Mouse (Mus musculus) kidney, adult 2 months (tissue): ENCODE data around the gene Akr1c12. TPM values are rescaled to one million over a fixed set of nuclear protein-coding genes. Genes with fewer than 3 reads are reported as not detected.
"Not testable (repeated sequence)": the region's sequence is repeated elsewhere in the genome, so short reads cannot be mapped to it uniquely, and the experiment has no call there.

ENCODE experiments used
- DNase-seq: peaks from one replicate; pipeline ENCODE4 v3.0.0; 2021
- H3K27ac ChIP-seq: fragments of 200-500 bp; 2 replicates; pipeline ENCODE4 v1.5.1; 2012; ENCODE audit warnings: low read depth, low read length, control low read depth, inconsistent platforms; ENCODE audit not compliant: insufficient read depth
- H3K27me3 ChIP-seq: fragments of 200-500 bp; replicated peaks from 2 replicates; pipeline ENCODE4 v1.6.1; 2012; ENCODE audit warnings: mild to moderate bottlenecking, moderate library complexity, low read length, inconsistent platforms; ENCODE audit not compliant: control insufficient read depth, insufficient read depth
- H3K36me3 ChIP-seq: fragments of 200-500 bp; 2 replicates; pipeline ENCODE4 v1.6.1; 2012; ENCODE audit warnings: mild to moderate bottlenecking, moderate library complexity, low read length, inconsistent platforms; ENCODE audit not compliant: control insufficient read depth, insufficient read depth
- H3K4me1 ChIP-seq: fragments of 200-500 bp; 2 replicates; pipeline ENCODE4 v1.6.1; 2011; ENCODE audit warnings: low read length; ENCODE audit not compliant: control insufficient read depth, insufficient read depth
- H3K4me3 ChIP-seq: fragments of 200-500 bp; 2 replicates; pipeline ENCODE4 v1.5.1; 2011; ENCODE audit warnings: mild to moderate bottlenecking, low read depth, low read length, control low read depth; ENCODE audit not compliant: insufficient read depth
- CTCF ChIP-seq: fragments of 200-500 bp; conservative IDR thresholded peaks from 2 replicates; pipeline ENCODE4 v1.5.1; 2011; ENCODE audit warnings: low read depth, mild to moderate bottlenecking, control low read depth, low read length, moderate library complexity, mixed read lengths; ENCODE audit not compliant: insufficient read depth, insufficient read length
- POLR2A ChIP-seq: fragments of 200-500 bp; IDR thresholded peaks from one replicate; pipeline ENCODE4 v1.6.1; 2011; ENCODE audit warnings: low read depth, low read length, control low read depth
- WGBS: fragments of 180-500 bp; shearing (Covaris S2); methylation state at CpG from one replicate; pipeline ENCODE4 v1.1.7; 2018; 5-methylcytosine and 5-hydroxymethylcytosine counted together
- polyA plus RNA-seq: library from polyadenylated mRNA; depleted of rRNA; stranded (reverse); fragments of >200 nt; gene quantifications from 2 replicates; pipeline ENCODE4 v1.2.3, GENCODE M21; 2012

Gene Akr1c12
- polyA plus RNA-seq, 1 experiment, result 4.6 TPM

DNA sequence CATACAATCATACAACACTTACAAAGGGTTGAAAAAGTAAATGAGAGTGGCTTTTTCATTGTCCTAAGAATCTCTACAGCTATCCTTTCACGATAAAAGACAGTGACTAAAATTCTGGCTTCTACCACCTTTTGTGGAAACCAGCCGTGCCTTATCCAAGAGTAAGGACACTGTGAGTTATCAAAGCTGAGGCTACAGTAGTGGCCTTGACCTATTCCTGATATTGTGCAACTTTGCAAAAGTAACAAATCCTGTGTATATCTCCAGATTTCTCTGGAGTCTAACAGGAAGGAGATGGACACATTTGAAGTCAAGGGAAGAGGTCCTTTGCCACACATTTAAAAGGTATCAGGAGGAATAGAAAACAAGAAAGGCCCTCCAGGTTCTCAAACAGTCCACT is 1.7 kb downstream of the Akr1c12 start:
- no peaks in the 10 kb centered on the region for H3K27me3 ChIP-seq
- no peak overlapping the region for H3K27ac ChIP-seq
- no peak for TF ChIP-seq POLR2A
- no peak for TF ChIP-seq CTCF
- no peaks in the 10 kb centered on the region for H3K36me3 ChIP-seq
- DNase-seq, result no peak
- no peaks in the 10 kb centered on the region; the same call in 1 of the 2 replicates for H3K4me1 ChIP-seq
- WGBS, result 96% methylated on average over 2 of the region's 2 CpGs
- no peak overlapping the region for H3K4me3 ChIP-seq

GRCm38 (mm10) chr13:4270860-4271259 is 8.4 kb downstream of the Akr1c12 start:
- DNase-seq, result no peak
- Histone ChIP-seq H3K36me3 (no peaks in the 10 kb centered on the region), H3K4me1 (no peaks in the 10 kb centered on the region), H3K27ac (no peak overlapping the region), H3K4me3 (no peak overlapping the region), H3K27me3 (no peaks in the 10 kb centered on the region)
- TF ChIP-seq POLR2A, result no peak
- TF ChIP-seq CTCF, result no peak

GRCm38 (mm10) chr13:4265455-4265854 is 13.8 kb downstream of the Akr1c12 start:
- 91% methylated on average over 2 of the region's 2 CpGs for WGBS
- not testable (repeated sequence) for H3K27ac ChIP-seq, DNase-seq

DNA sequence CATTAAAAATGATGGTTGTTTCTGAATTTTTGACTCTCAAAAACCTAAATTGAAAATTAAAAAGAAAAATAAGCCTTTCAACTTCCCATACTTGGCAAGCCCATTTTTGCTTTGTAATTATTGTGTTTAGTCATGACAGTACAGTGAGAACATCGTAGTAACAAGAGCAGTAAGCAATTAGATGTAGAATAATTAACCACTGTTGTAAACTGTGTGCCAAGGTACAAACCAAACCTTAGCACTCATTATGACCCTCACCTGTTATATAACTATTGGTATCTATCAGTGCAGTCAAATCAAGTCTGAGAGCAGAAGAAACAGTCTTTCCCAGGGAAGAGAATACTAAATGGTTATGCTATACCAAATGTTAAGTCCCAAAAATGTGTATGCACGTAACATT is 14.2 kb downstream of the Akr1c12 start:
- WGBS, result 61% methylated on average over 2 of the region's 2 CpGs
- TF ChIP-seq CTCF (no peak), POLR2A (no peak)
- Histone ChIP-seq H3K4me1 (no peaks in the 10 kb centered on the region), H3K27ac (no peak overlapping the region), H3K36me3 (no peaks in the 10 kb centered on the region), H3K4me3 (no peak overlapping the region), H3K27me3 (no peaks in the 10 kb centered on the region)
- DNase-seq, result peak; percentile 64

More at GRCm38 (mm10) chr13:4265455-4265854, 13.8 kb downstream of the Akr1c12 start:
- H3K27me3 ChIP-seq, H3K4me1 ChIP-seq, H3K36me3 ChIP-seq, H3K4me3 ChIP-seq: not testable (repeated sequence)

DNA sequence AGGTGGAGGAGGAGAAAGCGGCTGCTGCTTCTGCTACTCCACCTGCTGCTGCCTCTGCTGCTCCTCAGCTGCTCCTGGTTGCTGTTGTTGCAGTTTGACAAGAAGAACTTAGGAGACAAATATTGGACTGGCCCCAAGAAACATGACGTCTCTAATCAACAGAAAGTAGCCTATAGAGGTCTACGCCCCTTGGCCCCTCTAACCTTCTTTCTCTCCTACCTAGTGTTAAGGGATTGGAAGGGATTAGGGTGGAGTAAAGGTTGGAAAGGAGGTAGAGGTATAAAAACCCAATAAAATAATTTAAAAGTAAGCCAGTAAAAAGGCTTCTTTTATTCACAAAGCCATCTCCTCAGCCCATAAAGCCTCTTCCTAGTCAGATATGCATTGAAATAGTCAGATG is 14.6 kb downstream of the Akr1c12 start:
- DNase-seq, result no peak
- no peaks in the 10 kb centered on the region for H3K36me3 ChIP-seq
- H3K27ac ChIP-seq, result no peak overlapping the region
- TF ChIP-seq CTCF, result no peak
- TF ChIP-seq POLR2A, result no peak
- H3K4me3 ChIP-seq, result no peak overlapping the region
- H3K4me1 ChIP-seq, result no peaks in the 10 kb centered on the region
- H3K27me3 ChIP-seq, result no peaks in the 10 kb centered on the region
- WGBS, result 82% methylated on average over 3 of the region's 3 CpGs

- no peak overlapping the region for H3K27ac ChIP-seq
- H3K27me3 ChIP-seq, result no peaks in the 10 kb centered on the region
- WGBS, result 82% methylated on average over 6 of the region's 6 CpGs
- H3K36me3 ChIP-seq, result no peaks in the 10 kb centered on the region
- no peak for TF ChIP-seq CTCF
- no peak for TF ChIP-seq POLR2A
- H3K4me3 ChIP-seq, result no peak overlapping the region
- no peak for DNase-seq
- H3K4me1 ChIP-seq, result no peaks in the 10 kb centered on the region
Observed at GRCm38 (mm10) chr13:4257349-4257748, 21.9 kb downstream of the Akr1c12 start.

DNA sequence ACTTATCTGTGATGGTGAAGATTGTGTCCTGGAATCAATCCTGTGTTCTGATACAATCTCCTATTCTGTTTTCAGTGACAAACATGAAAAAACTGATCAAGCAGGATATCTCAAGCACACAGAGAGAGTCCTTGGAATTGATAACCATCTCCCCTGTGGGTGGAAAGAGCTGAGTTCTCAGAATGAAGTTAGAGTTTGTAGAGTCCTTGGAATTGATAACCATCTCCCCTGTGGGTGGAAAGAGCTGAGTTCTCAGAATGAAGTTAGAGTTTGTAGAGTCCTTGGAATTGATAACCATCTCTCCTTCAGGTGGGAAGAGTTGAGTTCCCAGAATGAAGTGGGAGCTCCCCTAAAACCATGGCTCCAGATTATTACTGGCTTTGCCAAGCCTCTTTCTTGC is 22.3 kb downstream of the Akr1c12 start:
- DNase-seq, result not testable (repeated sequence)

DNA sequence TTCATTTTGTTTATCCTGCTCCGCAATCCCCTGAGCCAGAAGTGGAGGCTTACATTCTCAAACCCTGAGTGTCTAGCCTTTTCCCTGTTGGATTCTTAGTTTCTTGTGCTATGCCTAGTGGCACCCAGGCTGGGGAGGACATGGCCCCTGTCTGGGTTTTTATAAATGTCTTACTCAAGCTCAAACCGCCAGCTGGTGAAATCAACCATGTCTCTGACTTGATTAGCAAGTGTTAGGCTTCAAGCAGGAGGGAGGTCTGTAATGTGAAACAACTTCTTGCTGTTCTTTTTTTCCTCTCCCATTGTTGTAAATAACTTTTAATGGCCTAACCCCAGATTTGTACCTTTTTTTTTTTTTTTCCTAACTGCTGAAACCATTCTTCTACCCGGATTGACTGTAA is 29.9 kb downstream of the Akr1c12 start:
- Histone ChIP-seq H3K27me3 (no peaks in the 10 kb centered on the region), H3K4me1 (no peaks in the 10 kb centered on the region), H3K4me3 (no peak overlapping the region), H3K27ac (no peak overlapping the region), H3K36me3 (no peaks in the 10 kb centered on the region)
- WGBS, result 70% methylated on average over 3 of the region's 3 CpGs
- DNase-seq, result no peak
- TF ChIP-seq POLR2A (no peak), CTCF (no peak)

More for the DNA sequence above, 22.3 kb downstream of the Akr1c12 start:
- not testable (repeated sequence) for H3K4me1 ChIP-seq, H3K4me3 ChIP-seq, H3K36me3 ChIP-seq, H3K27me3 ChIP-seq, H3K27ac ChIP-seq
